Mouse (Mus musculus): ENCODE results near the gene Nrcam. TPM values are rescaled to one million over a fixed set of nuclear protein-coding genes. Genes with fewer than 3 reads are reported as not detected.

Nrcam gene
- polyA plus RNA-seq, 1 experiment from 2014 or later: 1.5 TPM

GRCm38 (mm10) chr12:44345251-44345650, 16.6 kb downstream of the Nrcam start:
- no peaks in the 10 kb centered on the region for H3K27me3 ChIP-seq (ENCODE audit: control insufficient read depth, insufficient read depth, low read length)
- H3K27ac ChIP-seq (ENCODE audit: low read length): no peak overlapping the region
- no peaks in the 10 kb centered on the region for H3K9me3 ChIP-seq (replicated peaks; ENCODE audit: control insufficient read depth, low read length)
- H3K4me1 ChIP-seq (ENCODE audit: control insufficient read depth, insufficient read depth, low read length): no peaks in the 10 kb centered on the region
- no peak for ATAC-seq (replicated peaks; ENCODE audit: extremely low read depth, insufficient read depth, low FRiP score)
- 67% methylated on average over 5 of the region's 5 CpGs for WGBS
- H3K9ac ChIP-seq (ENCODE audit: low read length): no peak overlapping the region
- no peak overlapping the region for H3K4me2 ChIP-seq (ENCODE audit: low read depth, low read length)
- H3K36me3 ChIP-seq (ENCODE audit: control insufficient read depth, insufficient read depth): no peaks in the 10 kb centered on the region
- H3K4me3 ChIP-seq (ENCODE audit: low read length): no peak overlapping the region

- no peaks in the 10 kb centered on the region for H3K4me1 ChIP-seq (ENCODE audit: control insufficient read depth, insufficient read depth, low read length)
- ATAC-seq (replicated peaks; ENCODE audit: extremely low read depth, insufficient read depth, low FRiP score): no peak
- 81% methylated on average over 3 of the region's 3 CpGs for WGBS
Measured at GRCm38 (mm10) chr12:44346143-44346542, 17.5 kb downstream of the Nrcam start.

GRCm38 (mm10) chr12:44355116-44355515, 26.4 kb downstream of the Nrcam start:
- H3K27me3 ChIP-seq (ENCODE audit: control insufficient read depth, insufficient read depth, low read length): no peaks in the 10 kb centered on the region
- no peak overlapping the region for H3K27ac ChIP-seq (ENCODE audit: low read length)
- 66% methylated on average over 4 of the region's 4 CpGs for WGBS
- no peak overlapping the region for H3K4me3 ChIP-seq (ENCODE audit: low read length)
- no peaks in the 10 kb centered on the region for H3K36me3 ChIP-seq (ENCODE audit: control insufficient read depth, insufficient read depth)
- no peak overlapping the region for H3K9ac ChIP-seq (ENCODE audit: low read length)
- ATAC-seq (replicated peaks; ENCODE audit: extremely low read depth, insufficient read depth, low FRiP score): no peak
- no peak overlapping the region for H3K4me2 ChIP-seq (ENCODE audit: low read depth, low read length)
- no peaks in the 10 kb centered on the region for H3K9me3 ChIP-seq (replicated peaks; ENCODE audit: control insufficient read depth, low read length)
- no peaks in the 10 kb centered on the region for H3K4me1 ChIP-seq (ENCODE audit: control insufficient read depth, insufficient read depth, low read length)

More at GRCm38 (mm10) chr12:44346143-44346542, 17.5 kb downstream of the Nrcam start:
- no peak overlapping the region for H3K9ac ChIP-seq (ENCODE audit: low read length)
- H3K36me3 ChIP-seq (ENCODE audit: control insufficient read depth, insufficient read depth): no peaks in the 10 kb centered on the region
- H3K27me3 ChIP-seq (ENCODE audit: control insufficient read depth, insufficient read depth, low read length): no peaks in the 10 kb centered on the region
- no peak overlapping the region for H3K4me3 ChIP-seq (ENCODE audit: low read length)
- no peak overlapping the region for H3K27ac ChIP-seq (ENCODE audit: low read length)
- H3K4me2 ChIP-seq (ENCODE audit: low read depth, low read length): no peak overlapping the region
- H3K9me3 ChIP-seq (replicated peaks; ENCODE audit: control insufficient read depth, low read length): no peaks in the 10 kb centered on the region

GRCm38 (mm10) chr12:44357460-44357859, 28.8 kb downstream of the Nrcam start:
- ATAC-seq (replicated peaks; ENCODE audit: extremely low read depth, insufficient read depth, low FRiP score): no peak
- no peak overlapping the region for H3K4me2 ChIP-seq (ENCODE audit: low read depth, low read length)
- no peaks in the 10 kb centered on the region for H3K4me1 ChIP-seq (ENCODE audit: control insufficient read depth, insufficient read depth, low read length)
- H3K27ac ChIP-seq (ENCODE audit: low read length): no peak overlapping the region
- no peaks in the 10 kb centered on the region for H3K27me3 ChIP-seq (ENCODE audit: control insufficient read depth, insufficient read depth, low read length)
- WGBS: 51% methylated on average over 3 of the region's 3 CpGs
- no peak overlapping the region for H3K4me3 ChIP-seq (ENCODE audit: low read length)
- H3K9me3 ChIP-seq (replicated peaks; ENCODE audit: control insufficient read depth, low read length): no peaks in the 10 kb centered on the region
- H3K9ac ChIP-seq (ENCODE audit: low read length): no peak overlapping the region
- no peaks in the 10 kb centered on the region for H3K36me3 ChIP-seq (ENCODE audit: control insufficient read depth, insufficient read depth)

GRCm38 (mm10) chr12:44357881-44358280, 29.2 kb downstream of the Nrcam start:
- H3K4me3 ChIP-seq (ENCODE audit: low read length): no peak overlapping the region
- no peaks in the 10 kb centered on the region for H3K4me1 ChIP-seq (ENCODE audit: control insufficient read depth, insufficient read depth, low read length)
- 90% methylated on average over 1 of the region's 1 CpGs for WGBS
- ATAC-seq (replicated peaks; ENCODE audit: extremely low read depth, insufficient read depth, low FRiP score): no peak
- H3K36me3 ChIP-seq (ENCODE audit: control insufficient read depth, insufficient read depth): no peaks in the 10 kb centered on the region
- no peak overlapping the region for H3K4me2 ChIP-seq (ENCODE audit: low read depth, low read length)
- H3K9ac ChIP-seq (ENCODE audit: low read length): no peak overlapping the region
- H3K9me3 ChIP-seq (replicated peaks; ENCODE audit: control insufficient read depth, low read length): no peaks in the 10 kb centered on the region
- H3K27ac ChIP-seq (ENCODE audit: low read length): no peak overlapping the region
- no peaks in the 10 kb centered on the region for H3K27me3 ChIP-seq (ENCODE audit: control insufficient read depth, insufficient read depth, low read length)

GRCm38 (mm10) chr12:44371076-44371710, 42.5 kb downstream of the Nrcam start:
- no peaks in the 10 kb centered on the region for H3K9me3 ChIP-seq (replicated peaks; ENCODE audit: control insufficient read depth, low read length)
- WGBS: 65% methylated on average over 3 of the region's 3 CpGs
- H3K4me1 ChIP-seq (ENCODE audit: control insufficient read depth, insufficient read depth, low read length): no peaks in the 10 kb centered on the region
- H3K27ac ChIP-seq (ENCODE audit: low read length): no peak overlapping the region
- H3K4me3 ChIP-seq (ENCODE audit: low read length): no peak overlapping the region
- no peaks in the 10 kb centered on the region for H3K36me3 ChIP-seq (ENCODE audit: control insufficient read depth, insufficient read depth)
- no peaks in the 10 kb centered on the region for H3K27me3 ChIP-seq (ENCODE audit: control insufficient read depth, insufficient read depth, low read length)
- ATAC-seq (replicated peaks; ENCODE audit: extremely low read depth, insufficient read depth, low FRiP score): no peak
- H3K4me2 ChIP-seq (ENCODE audit: low read depth, low read length): no peak overlapping the region
- H3K9ac ChIP-seq (ENCODE audit: low read length): no peak overlapping the region

- Histone ChIP-seq H3K9ac (ENCODE audit: low read length) (no peak overlapping the region), H3K27me3 (ENCODE audit: control insufficient read depth, insufficient read depth, low read length) (no peaks in the 10 kb centered on the region), H3K4me2 (ENCODE audit: low read depth, low read length) (no peak overlapping the region), H3K4me1 (ENCODE audit: control insufficient read depth, insufficient read depth, low read length) (no peaks in the 10 kb centered on the region), H3K4me3 (ENCODE audit: low read length) (no peak overlapping the region), H3K9me3 (replicated peaks; ENCODE audit: control insufficient read depth, low read length) (no peaks in the 10 kb centered on the region), H3K27ac (ENCODE audit: low read length) (no peak overlapping the region), H3K36me3 (ENCODE audit: control insufficient read depth, insufficient read depth) (no peaks in the 10 kb centered on the region)
- ATAC-seq (replicated peaks; ENCODE audit: extremely low read depth, insufficient read depth, low FRiP score): no peak
- WGBS: 83% methylated on average over 6 of the region's 6 CpGs
Measured at GRCm38 (mm10) chr12:44375956-44376355, 47.3 kb downstream of the Nrcam start.

GRCm38 (mm10) chr12:44378431-44379161, 49.9 kb downstream of the Nrcam start:
- H3K4me2 ChIP-seq (ENCODE audit: low read depth, low read length): no peak overlapping the region
- no peak overlapping the region for H3K27ac ChIP-seq (ENCODE audit: low read length)
- no peaks in the 10 kb centered on the region for H3K27me3 ChIP-seq (ENCODE audit: control insufficient read depth, insufficient read depth, low read length)
- H3K4me1 ChIP-seq (ENCODE audit: control insufficient read depth, insufficient read depth, low read length): no peaks in the 10 kb centered on the region
- no peak for ATAC-seq (replicated peaks; ENCODE audit: extremely low read depth, insufficient read depth, low FRiP score)
- 65% methylated on average over 8 of the region's 8 CpGs for WGBS
- no peak overlapping the region for H3K4me3 ChIP-seq (ENCODE audit: low read length)
- H3K9ac ChIP-seq (ENCODE audit: low read length): no peak overlapping the region
- no peaks in the 10 kb centered on the region for H3K9me3 ChIP-seq (replicated peaks; ENCODE audit: control insufficient read depth, low read length)
- no peaks in the 10 kb centered on the region for H3K36me3 ChIP-seq (ENCODE audit: control insufficient read depth, insufficient read depth)

GRCm38 (mm10) chr12:44380805-44381204, 52.1 kb downstream of the Nrcam start:
- H3K9ac ChIP-seq (ENCODE audit: low read length): no peak overlapping the region
- no peaks in the 10 kb centered on the region for H3K36me3 ChIP-seq (ENCODE audit: control insufficient read depth, insufficient read depth)
- no peak overlapping the region for H3K27ac ChIP-seq (ENCODE audit: low read length)
- H3K9me3 ChIP-seq (replicated peaks; ENCODE audit: control insufficient read depth, low read length): no peaks in the 10 kb centered on the region
- ATAC-seq (replicated peaks; ENCODE audit: extremely low read depth, insufficient read depth, low FRiP score): no peak
- H3K27me3 ChIP-seq (ENCODE audit: control insufficient read depth, insufficient read depth, low read length): no peaks in the 10 kb centered on the region
- no peaks in the 10 kb centered on the region for H3K4me1 ChIP-seq (ENCODE audit: control insufficient read depth, insufficient read depth, low read length)
- H3K4me3 ChIP-seq (ENCODE audit: low read length): no peak overlapping the region
- no peak overlapping the region for H3K4me2 ChIP-seq (ENCODE audit: low read depth, low read length)
- WGBS: 89% methylated on average over 4 of the region's 4 CpGs
